Mouse (Mus musculus): ENCODE data around the gene Gbp5.
"Not testable (repeated sequence)": the region's sequence is repeated elsewhere in the genome, so short reads cannot be mapped to it uniquely, and the experiment has no call there.

DNA sequence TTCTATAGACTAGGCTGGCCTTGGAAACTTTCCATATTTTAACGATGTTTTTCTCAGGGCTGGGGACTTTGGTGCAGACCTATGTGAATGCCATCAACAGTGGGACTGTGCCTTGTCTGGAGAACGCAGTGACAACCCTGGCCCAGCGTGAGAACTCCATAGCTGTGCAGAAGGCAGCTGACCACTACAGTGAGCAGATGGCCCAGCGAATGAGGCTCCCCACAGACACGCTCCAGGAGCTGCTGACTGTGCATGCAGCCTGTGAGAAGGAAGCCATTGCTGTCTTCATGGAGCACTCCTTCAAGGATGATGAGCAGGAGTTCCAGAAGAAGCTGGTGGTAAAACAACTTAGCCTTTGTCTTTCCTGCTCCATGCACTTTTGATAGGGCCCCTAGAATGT lies 73.7 kb downstream of the Gbp5 start:
- not testable (repeated sequence) for TF ChIP-seq CTCF, EP300 (IDR thresholded peaks at IDR 0.05; ENCODE audit: low read depth)
